Mouse (Mus musculus) heart, postnatal 0 days (tissue): ENCODE results near the gene Cdrt4.

Experiments used
- CTCF ChIP-seq: IDR thresholded peaks from 2 replicates; pipeline ENCODE4 v1.5.1; 2016; ENCODE audit warnings: antibody characterized with exemption, control low read depth, low read depth
- EP300 ChIP-seq: IDR thresholded peaks from 2 replicates; pipeline ENCODE4 v1.6.1; 2016; ENCODE audit warnings: antibody characterized with exemption, low read depth

DNA sequence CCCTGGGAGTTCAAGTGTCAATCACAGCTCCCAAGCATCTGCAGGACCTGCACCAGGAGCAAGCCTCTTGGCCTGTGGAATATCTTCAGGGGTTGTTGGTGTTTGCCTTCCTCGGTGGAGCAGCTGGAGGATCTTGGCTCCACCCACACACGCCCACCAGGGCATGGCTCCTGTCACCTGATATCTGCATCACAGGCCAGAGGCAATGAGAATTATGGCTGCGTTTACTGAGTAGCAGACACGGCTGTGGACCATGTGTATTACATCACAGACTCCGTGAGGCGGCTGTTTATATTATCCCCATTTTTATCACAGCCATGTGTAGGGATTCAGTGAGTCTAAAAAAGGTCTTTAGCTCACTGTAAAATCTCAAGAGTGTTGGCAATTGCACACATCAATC lies 53.6 kb downstream of the Cdrt4 start:
- TF ChIP-seq CTCF (no peak), EP300 (no peak)
